Mouse (Mus musculus): ENCODE results near the gene Mfsd4a.

DNA sequence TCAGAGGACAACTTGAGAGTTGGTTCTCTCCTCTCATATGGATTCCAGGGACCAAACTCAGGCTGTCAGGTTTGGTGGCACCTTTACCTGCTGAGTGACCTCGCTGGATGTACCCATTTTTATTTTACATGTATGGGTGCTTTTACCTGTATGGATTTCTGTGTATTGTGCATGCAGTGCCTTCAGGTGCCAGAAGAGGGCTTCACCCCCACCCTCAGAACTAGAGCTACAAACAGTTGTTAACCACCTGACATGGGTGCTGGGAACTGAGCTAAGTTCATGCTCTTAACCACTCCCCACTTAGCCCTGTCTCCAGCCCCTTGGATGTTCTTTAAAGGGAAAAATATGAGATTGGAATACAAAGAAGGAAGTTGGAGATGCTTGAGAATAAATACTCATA lies 53.1 kb downstream of the Mfsd4a start:
- TF ChIP-seq CTCF (IDR thresholded peaks at IDR 0.05; ENCODE audit: low read depth) = no peak
- TF ChIP-seq EP300 (IDR thresholded peaks at IDR 0.05; ENCODE audit: low read depth) = no peak

Data from heart, postnatal 0 days (tissue).